Mouse (Mus musculus) stomach, postnatal 0 days (tissue): ENCODE measurements at regions not wholly inside any gene's neighbourhood (a gene's known extent, or its start where the extent isn't known, plus 50 kb on each side); places are given as distances from the start of the nearest gene placed in this dataset.
A peak's percentile ranks its signal among the peaks of the same experiment; 100 is the strongest.

Experiments
- ATAC-seq: fragments of 200-750 bp; cut with Nextera tagmentation; 2 replicates; pipeline ENCODE4 v1.8.0; 2017; ENCODE audit not compliant: low FRiP score, low TSS enrichment
- DNase-seq: peaks from one replicate; pipeline ENCODE4 v3.0.0-alpha.2; 2016; ENCODE audit warnings: low spot score
- H3K27ac ChIP-seq: fragments of 300-500 bp; sonication (generic); replicated peaks from 2 replicates; pipeline ENCODE4 v1.5.1; 2014; ENCODE audit warnings: mild to moderate bottlenecking, control low read depth
- H3K27me3 ChIP-seq: fragments of 300-500 bp; sonication (generic); 2 replicates; pipeline ENCODE4 v1.6.1; 2014; ENCODE audit warnings: low read length; ENCODE audit not compliant: control insufficient read depth, insufficient read depth
- H3K36me3 ChIP-seq: fragments of 300-500 bp; sonication (generic); 2 replicates; pipeline ENCODE4 v1.6.1; 2014; ENCODE audit warnings: low read length, mixed read lengths; ENCODE audit not compliant: control insufficient read depth, insufficient read depth
- H3K4me1 ChIP-seq: fragments of 300-500 bp; sonication (generic); replicated peaks from 2 replicates; pipeline ENCODE4 v1.6.1; 2014; ENCODE audit warnings: antibody characterized with exemption; ENCODE audit not compliant: control insufficient read depth, insufficient read depth
- H3K4me2 ChIP-seq: fragments of 300-500 bp; sonication (generic); replicated peaks from 2 replicates; pipeline ENCODE4 v1.6.1; 2014; ENCODE audit warnings: low read depth, mild to moderate bottlenecking, control low read depth, moderate library complexity
- H3K4me3 ChIP-seq: fragments of 300-500 bp; sonication (generic); 2 replicates; pipeline ENCODE4 v1.5.1; 2014; ENCODE audit warnings: low read depth, low read length, control low read depth
- H3K9ac ChIP-seq: fragments of 300-500 bp; sonication (generic); 2 replicates; pipeline ENCODE4 v1.6.1; 2014; ENCODE audit warnings: mild to moderate bottlenecking, low read length, control low read depth, mixed read lengths
- H3K9me3 ChIP-seq: fragments of 300-500 bp; sonication (generic); 2 replicates; pipeline ENCODE4 v1.6.1; 2016; ENCODE audit warnings: low read length; ENCODE audit not compliant: control insufficient read depth
- CTCF ChIP-seq: IDR thresholded peaks from 2 replicates; pipeline ENCODE4 v1.5.1; 2016; ENCODE audit warnings: antibody characterized with exemption, low read depth, mild to moderate bottlenecking, moderate library complexity
- EP300 ChIP-seq: optimal IDR thresholded peaks from 2 replicates; pipeline ENCODE3; 2016; ENCODE audit warnings: antibody characterized with exemption
- WGBS: fragments of 180-500 bp; shearing (Covaris S2); extraction: QIAGEN DNeasy Blood & Tissue Kit; methylation state at CpG from one replicate; pipeline ENCODE4 v1.1.7; 2014; 5-methylcytosine and 5-hydroxymethylcytosine counted together

GRCm38 (mm10) chr3:102657116-102657515, 77.2 kb upstream of the Tspan2 start:
- no peak overlapping the region for H3K27ac ChIP-seq
- no peaks in the 10 kb centered on the region for H3K36me3 ChIP-seq
- no peaks in the 10 kb centered on the region for H3K27me3 ChIP-seq
- H3K9me3 ChIP-seq = no peaks in the 10 kb centered on the region
- no peak overlapping the region for H3K4me3 ChIP-seq
- no peak for DNase-seq
- no peak overlapping the region for H3K4me2 ChIP-seq
- TF ChIP-seq EP300 (no peak), CTCF (no peak)
- H3K4me1 ChIP-seq = no peaks in the 10 kb centered on the region
- ATAC-seq = no peak
- WGBS = 50% methylated on average over 7 of the region's 7 CpGs
- no peak overlapping the region for H3K9ac ChIP-seq

DNA sequence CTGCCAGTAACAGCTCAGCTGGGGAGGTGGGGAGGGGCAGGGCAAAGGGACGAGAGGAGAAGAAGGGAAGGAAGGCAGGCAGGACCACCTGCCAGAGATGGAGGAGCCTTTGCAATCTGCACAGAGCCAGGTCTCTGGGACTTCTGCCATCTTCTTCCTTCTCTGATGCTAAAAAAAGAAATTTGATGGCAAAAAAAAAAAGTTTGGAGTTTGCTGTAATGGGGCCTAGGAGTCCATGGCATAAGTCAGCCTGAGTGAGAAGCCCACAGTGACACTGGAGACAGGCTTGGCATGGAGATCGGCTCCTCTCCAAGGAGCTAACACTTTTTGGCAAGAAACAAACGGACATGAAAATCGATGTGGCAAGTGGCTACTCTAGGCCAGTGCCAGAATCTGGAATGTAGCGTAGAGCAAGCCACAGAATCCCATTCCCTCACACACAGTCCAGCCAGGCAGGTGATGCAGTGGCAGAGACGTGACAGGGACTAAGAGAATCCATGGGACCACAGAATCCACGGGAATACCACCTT, 76.7 kb upstream of the Tspan2 start:
- Histone ChIP-seq H3K4me1 (no peaks in the 10 kb centered on the region), H3K9ac (no peak overlapping the region), H3K4me3 (no peak overlapping the region), H3K9me3 (no peaks in the 10 kb centered on the region), H3K36me3 (no peaks in the 10 kb centered on the region), H3K27ac (no peak overlapping the region), H3K4me2 (no peak overlapping the region), H3K27me3 (no peaks in the 10 kb centered on the region)
- TF ChIP-seq EP300 (no peak), CTCF (no peak)
- WGBS = 75% methylated on average over 7 of the region's 7 CpGs
- DNase-seq = no peak
- ATAC-seq = no peak

DNA sequence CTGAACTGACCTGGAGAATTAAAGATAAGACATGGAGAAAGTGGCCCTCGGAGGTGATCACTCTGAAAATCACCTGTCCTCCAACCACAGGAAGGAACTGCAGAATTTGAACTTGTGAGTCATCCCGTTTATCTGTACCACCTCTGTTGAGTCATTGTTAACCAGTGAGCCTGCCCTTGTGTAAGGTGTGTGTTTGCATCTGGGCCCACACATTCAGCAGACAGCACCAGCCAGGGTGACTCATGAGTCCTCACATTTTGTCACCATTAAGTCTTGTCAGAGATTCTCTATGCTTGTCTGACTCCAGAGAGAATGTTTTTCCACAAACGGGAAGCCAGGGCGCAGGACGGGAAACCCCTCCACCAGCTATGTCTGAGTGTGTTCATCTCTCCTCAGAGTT, 75.0 kb upstream of the Tspan2 start:
- 71% methylated on average over 5 of the region's 5 CpGs for WGBS
- Histone ChIP-seq H3K9me3 (no peaks in the 10 kb centered on the region), H3K4me1 (no peaks in the 10 kb centered on the region), H3K4me2 (no peak overlapping the region), H3K9ac (no peak overlapping the region), H3K36me3 (no peaks in the 10 kb centered on the region), H3K27me3 (no peaks in the 10 kb centered on the region), H3K4me3 (no peak overlapping the region), H3K27ac (no peak overlapping the region)
- no peak for DNase-seq
- ATAC-seq = peak; percentile 79
- TF ChIP-seq EP300 (no peak), CTCF (no peak)

- Histone ChIP-seq H3K27ac (no peak overlapping the region), H3K36me3 (no peaks in the 10 kb centered on the region), H3K4me2 (no peak overlapping the region), H3K9me3 (no peaks in the 10 kb centered on the region), H3K4me1 (no peaks in the 10 kb centered on the region), H3K9ac (no peak overlapping the region), H3K4me3 (no peak overlapping the region), H3K27me3 (no peaks in the 10 kb centered on the region)
- TF ChIP-seq CTCF = no peak
- no peak for TF ChIP-seq EP300
- WGBS = 90% methylated on average over 7 of the region's 7 CpGs
- ATAC-seq (no peak), DNase-seq (no peak)
Observed at GRCm38 (mm10) chr3:102661296-102661695, 73.0 kb upstream of the Tspan2 start.

DNA sequence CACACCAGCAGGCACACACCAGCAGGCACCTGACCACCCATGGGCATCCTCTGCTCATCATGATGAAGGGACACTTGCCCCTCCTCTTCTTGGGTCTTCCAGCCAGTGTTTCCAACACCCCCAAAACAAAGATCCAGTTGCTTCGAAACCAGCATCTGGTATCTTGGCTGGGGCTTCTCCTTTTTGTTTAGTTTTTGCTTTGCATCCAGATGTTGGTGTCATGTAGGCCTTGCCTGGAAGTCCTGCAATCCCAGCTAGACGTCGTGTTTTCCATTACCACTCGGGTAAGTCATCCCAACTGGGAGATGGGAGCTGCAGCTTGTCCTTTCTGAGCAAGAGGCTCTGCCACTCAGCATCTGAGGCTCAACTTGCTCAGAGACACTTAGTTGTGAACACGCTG, 70.6 kb upstream of the Tspan2 start:
- no peak overlapping the region for H3K27ac ChIP-seq
- DNase-seq = no peak
- H3K4me3 ChIP-seq = no peak overlapping the region
- WGBS = 64% methylated on average over 5 of the region's 5 CpGs
- no peaks in the 10 kb centered on the region for H3K4me1 ChIP-seq
- no peaks in the 10 kb centered on the region for H3K36me3 ChIP-seq
- TF ChIP-seq EP300 (no peak), CTCF (no peak)
- no peak overlapping the region for H3K9ac ChIP-seq
- no peaks in the 10 kb centered on the region for H3K9me3 ChIP-seq
- H3K4me2 ChIP-seq = no peak overlapping the region
- no peak for ATAC-seq
- no peaks in the 10 kb centered on the region for H3K27me3 ChIP-seq

- H3K27me3 ChIP-seq = no peaks in the 10 kb centered on the region
- WGBS = 64% methylated on average over 6 of the region's 6 CpGs
- H3K4me3 ChIP-seq = no peak overlapping the region
- no peak overlapping the region for H3K9ac ChIP-seq
- H3K9me3 ChIP-seq = no peaks in the 10 kb centered on the region
- H3K36me3 ChIP-seq = no peaks in the 10 kb centered on the region
- no peak for DNase-seq
- ATAC-seq = no peak
- no peak for TF ChIP-seq CTCF
- TF ChIP-seq EP300 = no peak
- H3K4me1 ChIP-seq = no peaks in the 10 kb centered on the region
- no peak overlapping the region for H3K4me2 ChIP-seq
- H3K27ac ChIP-seq = no peak overlapping the region
Observed at GRCm38 (mm10) chr3:102664665-102665190, 69.6 kb upstream of the Tspan2 start.
